Mouse (Mus musculus) bone marrow macrophage, adult 2 months (primary cell): ENCODE results near the gene Atp5mpl.

Source experiments
- CTCF ChIP-seq: IDR thresholded peaks from 2 replicates; pipeline ENCODE4 v1.5.1; 2012; ENCODE audit warnings: low read depth, mild to moderate bottlenecking, low read length, moderate library complexity
- POLR2A ChIP-seq: IDR thresholded peaks from 2 replicates; pipeline ENCODE4 v1.6.1; 2012; ENCODE audit warnings: mild to moderate bottlenecking, low read depth, low read length, borderline replicate concordance

GRCm38 (mm10) chr12:111971231-111971686 lies 4.5 kb upstream of the Atp5mpl start, which contains the start of gene Tdrd9:
- no peak for TF ChIP-seq POLR2A
- no peak for TF ChIP-seq CTCF
